ENCODE assay signal across 13 mouse cellular contexts in genomic region chr9:120409663-120410181, GRCm38 (mm10).
DNase-seq lines count a peak whose midpoint lies in the region; ATAC-seq and TF ChIP-seq lines count a peak whose summit lies in the region.
"Had no signal": no experiment of that assay in that cellular context is flagged by ENCODE, and none has a peak within 500 bp of the region (broad histone marks: within the 10 kb centered on the region; RNA-seq: fewer than 3 reads in every experiment).

No protein-coding gene starts in this region.

- intact Hi-C loops in heart, adult 2 months (cut with DNase I) = no loop called here

- DNase-seq in hindbrain, embryonic 11.5 days (ENCODE audit: low spot score) = no peak
- DNase-seq in brain, embryonic 14.5 days (ENCODE audit: low read depth) = peak; percentile 61
- DNase-seq in layer of hippocampus, adult 9-11 months = peak; percentile 45
- DNase-seq in midbrain, embryonic 14.5 days = peak; percentile 64
- DNase-seq in heart, adult 2 months = no peak
- no peak for DNase-seq in liver, embryonic 11.5 days (ENCODE audit: low spot score)
- DNase-seq in urinary bladder, postnatal 25 days (ENCODE audit: low spot score) = no peak
- DNase-seq: gastrocnemius, postnatal 14 days had no signal

- TF ChIP-seq POLR2A in brain, embryonic 14.5 days (IDR thresholded peaks at IDR 0.05; ENCODE audit: borderline replicate concordance, extremely low read depth, insufficient read depth, insufficient read length, poor library complexity, severe bottlenecking) = no peak
- TF ChIP-seq POLR2A in heart, adult 2 months (IDR thresholded peaks at IDR 0.05; ENCODE audit: insufficient read depth, low read depth, low read length) = no peak

- H3K27ac ChIP-seq in hindbrain, embryonic 13.5 days = peak overlapping the region; percentile 35
- no peak overlapping the region for H3K27ac ChIP-seq in hindbrain, embryonic 11.5 days (ENCODE audit: low read depth, low read length)
- H3K27ac ChIP-seq in midbrain, embryonic 14.5 days (replicated peaks; ENCODE audit: low read depth, low read length) = peak overlapping the region; percentile 66
- H3K27ac ChIP-seq in heart, adult 2 months = no peak overlapping the region
- no peak overlapping the region for H3K27ac ChIP-seq in liver, embryonic 11.5 days (ENCODE audit: low read depth, low read length)
- H3K27ac ChIP-seq: kidney, postnatal 0 days; limb, embryonic 15.5 days had no signal

- ATAC-seq in hindbrain, embryonic 13.5 days (ENCODE audit: low FRiP score) = 0 out of 2 replicates have a peak, but pooled peaks have one; percentile 36
- no peak for ATAC-seq in hindbrain, embryonic 11.5 days (ENCODE audit: low FRiP score)
- ATAC-seq in midbrain, embryonic 14.5 days (ENCODE audit: low FRiP score, low TSS enrichment) = no peak
- no peak for ATAC-seq in liver, embryonic 11.5 days (replicated peaks; ENCODE audit: low FRiP score)
- ATAC-seq: lung, postnatal 0 days had no signal

- TF ChIP-seq CTCF in brain, embryonic 14.5 days (IDR thresholded peaks at IDR 0.05; ENCODE audit: borderline replicate concordance, extremely low read depth, insufficient read depth, insufficient read length) = no peak
- TF ChIP-seq CTCF in heart, adult 2 months (IDR thresholded peaks at IDR 0.05) = no peak

- no peaks in the 10 kb centered on the region for H3K79me2 ChIP-seq in heart, adult 2 months (replicated peaks; ENCODE audit: control insufficient read depth, insufficient read depth, low read length)

- H3K4me3 ChIP-seq in hindbrain, embryonic 13.5 days = no peak overlapping the region
- H3K4me3 ChIP-seq in hindbrain, embryonic 11.5 days (ENCODE audit: low read depth, low read length) = no peak overlapping the region
- 0 out of 2 replicates have a peak overlapping the region, but pooled peaks have one; percentile 5 for H3K4me3 ChIP-seq in midbrain, embryonic 14.5 days (replicated peaks; ENCODE audit: low read depth, low read length)
- H3K4me3 ChIP-seq in heart, adult 2 months = no peak overlapping the region
- H3K4me3 ChIP-seq in liver, embryonic 11.5 days (ENCODE audit: low read depth, low read length) = no peak overlapping the region
- H3K4me3 ChIP-seq: heart, embryonic 12.5 days; limb, embryonic 15.5 days had no signal

- no peaks in the 10 kb centered on the region for H3K9me3 ChIP-seq in hindbrain, embryonic 13.5 days
- H3K9me3 ChIP-seq in hindbrain, embryonic 11.5 days (ENCODE audit: control insufficient read depth, low read length) = no peaks in the 10 kb centered on the region
- no peaks in the 10 kb centered on the region for H3K9me3 ChIP-seq in midbrain, embryonic 14.5 days (ENCODE audit: control insufficient read depth, low read length)
- H3K9me3 ChIP-seq in liver, embryonic 11.5 days (ENCODE audit: control insufficient read depth, low read length) = no peaks in the 10 kb centered on the region
- H3K9me3 ChIP-seq: heart, embryonic 12.5 days; limb, embryonic 15.5 days had no signal

- 0 out of 2 replicates have a peak, but pooled peaks cover 5% of the 10 kb centered on the region for H3K27me3 ChIP-seq in hindbrain, embryonic 13.5 days
- H3K27me3 ChIP-seq in hindbrain, embryonic 11.5 days (ENCODE audit: control insufficient read depth, insufficient read depth, low read length) = no peaks in the 10 kb centered on the region
- H3K27me3 ChIP-seq in midbrain, embryonic 14.5 days (ENCODE audit: control insufficient read depth, insufficient read depth, low read length) = no peaks in the 10 kb centered on the region
- no peaks in the 10 kb centered on the region for H3K27me3 ChIP-seq in heart, adult 2 months (ENCODE audit: control insufficient read depth, insufficient read depth, low read length)
- no peaks in the 10 kb centered on the region for H3K27me3 ChIP-seq in liver, embryonic 11.5 days (replicated peaks; ENCODE audit: control insufficient read depth, insufficient read depth, low read length)

- H3K36me3 ChIP-seq in hindbrain, embryonic 13.5 days = no peaks in the 10 kb centered on the region
- no peaks in the 10 kb centered on the region for H3K36me3 ChIP-seq in hindbrain, embryonic 11.5 days (ENCODE audit: control insufficient read depth, insufficient read depth, low read length)
- no peaks in the 10 kb centered on the region for H3K36me3 ChIP-seq in midbrain, embryonic 14.5 days (ENCODE audit: control insufficient read depth, insufficient read depth, low read length)
- no peaks in the 10 kb centered on the region for H3K36me3 ChIP-seq in heart, adult 2 months (ENCODE audit: control insufficient read depth, insufficient read depth, low read length)
- H3K36me3 ChIP-seq in liver, embryonic 11.5 days (ENCODE audit: control insufficient read depth, insufficient read depth, low read length) = no peaks in the 10 kb centered on the region
- H3K36me3 ChIP-seq: heart, embryonic 12.5 days; limb, embryonic 15.5 days had no signal

- 63% methylated on average over 17 of the region's 17 CpGs for WGBS in hindbrain, embryonic 13.5 days
- WGBS in hindbrain, embryonic 11.5 days = 84% methylated on average over 17 of the region's 17 CpGs
- 28% methylated on average over 17 of the region's 17 CpGs for WGBS in midbrain, embryonic 14.5 days
- WGBS in heart, adult 2 months = 82% methylated on average over 17 of the region's 17 CpGs
- WGBS in liver, embryonic 11.5 days = 79% methylated on average over 17 of the region's 17 CpGs

- no peak for TF ChIP-seq EP300 in heart, adult 2 months (IDR thresholded peaks at IDR 0.05; ENCODE audit: insufficient read depth, low read depth, low read length)

- H3K9ac ChIP-seq in hindbrain, embryonic 13.5 days = no peak overlapping the region
- H3K9ac ChIP-seq in hindbrain, embryonic 11.5 days (ENCODE audit: low read depth, low read length) = no peak overlapping the region
- H3K9ac ChIP-seq in midbrain, embryonic 14.5 days (replicated peaks; ENCODE audit: low read length) = peak overlapping the region; percentile 4
- no peak overlapping the region for H3K9ac ChIP-seq in heart, adult 2 months (ENCODE audit: low read depth, low read length)
- no peak overlapping the region for H3K9ac ChIP-seq in liver, embryonic 11.5 days (ENCODE audit: low read depth, low read length)
- H3K9ac ChIP-seq: heart, embryonic 12.5 days; limb, embryonic 15.5 days had no signal

- H3K4me1 ChIP-seq in hindbrain, embryonic 13.5 days (replicated peaks) = 0 out of 2 replicates have a peak, but pooled peaks cover 8% of the 10 kb centered on the region
- no peaks in the 10 kb centered on the region for H3K4me1 ChIP-seq in hindbrain, embryonic 11.5 days (replicated peaks; ENCODE audit: control insufficient read depth, insufficient read depth, low read length)
- peaks cover 12% of the 10 kb centered on the region for H3K4me1 ChIP-seq in midbrain, embryonic 14.5 days (ENCODE audit: control insufficient read depth, insufficient read depth, low read length)
- H3K4me1 ChIP-seq in heart, adult 2 months (ENCODE audit: control insufficient read depth, insufficient read depth, low read length) = no peaks in the 10 kb centered on the region
- H3K4me1 ChIP-seq in liver, embryonic 11.5 days (replicated peaks; ENCODE audit: control insufficient read depth, insufficient read depth, low read length) = no peaks in the 10 kb centered on the region
- H3K4me1 ChIP-seq: limb, embryonic 15.5 days had no signal

- 0 out of 2 replicates have a peak overlapping the region, but pooled peaks have one; percentile 2 for H3K4me2 ChIP-seq in hindbrain, embryonic 13.5 days
- H3K4me2 ChIP-seq in hindbrain, embryonic 11.5 days (replicated peaks; ENCODE audit: low read depth, low read length) = no peak overlapping the region
- H3K4me2 ChIP-seq in midbrain, embryonic 14.5 days (ENCODE audit: low read length) = peak overlapping the region; percentile 46
- no peak overlapping the region for H3K4me2 ChIP-seq in liver, embryonic 11.5 days
- H3K4me2 ChIP-seq: heart, embryonic 12.5 days; limb, embryonic 15.5 days had no signal

Comparison
In these comparisons a context has a peak if more than half of its experiments do, and no peak if none do; other contexts are left out.
1. H3K27ac ChIP-seq: peak in hindbrain, embryonic 13.5 days (single experiment) and midbrain, embryonic 14.5 days (single experiment); none in hindbrain, embryonic 11.5 days (single experiment), heart, adult 2 months (single experiment) and liver, embryonic 11.5 days (single experiment).
2. H3K4me2 ChIP-seq: peak in hindbrain, embryonic 13.5 days (single experiment) and midbrain, embryonic 14.5 days (single experiment); none in hindbrain, embryonic 11.5 days (single experiment) and liver, embryonic 11.5 days (single experiment).
3. DNase-seq: peak in brain, embryonic 14.5 days (single experiment), layer of hippocampus, adult 9-11 months (single experiment) and midbrain, embryonic 14.5 days (single experiment); none in hindbrain, embryonic 11.5 days (single experiment), heart, adult 2 months (0 of 2), liver, embryonic 11.5 days (single experiment) and urinary bladder, postnatal 25 days (single experiment).